Mouse (Mus musculus): ENCODE data around the gene Rmnd5a.
"Not testable (repeated sequence)": the region's sequence is repeated elsewhere in the genome, so short reads cannot be mapped to it uniquely, and the experiment has no call there.

The Rmnd5a gene

DNA sequence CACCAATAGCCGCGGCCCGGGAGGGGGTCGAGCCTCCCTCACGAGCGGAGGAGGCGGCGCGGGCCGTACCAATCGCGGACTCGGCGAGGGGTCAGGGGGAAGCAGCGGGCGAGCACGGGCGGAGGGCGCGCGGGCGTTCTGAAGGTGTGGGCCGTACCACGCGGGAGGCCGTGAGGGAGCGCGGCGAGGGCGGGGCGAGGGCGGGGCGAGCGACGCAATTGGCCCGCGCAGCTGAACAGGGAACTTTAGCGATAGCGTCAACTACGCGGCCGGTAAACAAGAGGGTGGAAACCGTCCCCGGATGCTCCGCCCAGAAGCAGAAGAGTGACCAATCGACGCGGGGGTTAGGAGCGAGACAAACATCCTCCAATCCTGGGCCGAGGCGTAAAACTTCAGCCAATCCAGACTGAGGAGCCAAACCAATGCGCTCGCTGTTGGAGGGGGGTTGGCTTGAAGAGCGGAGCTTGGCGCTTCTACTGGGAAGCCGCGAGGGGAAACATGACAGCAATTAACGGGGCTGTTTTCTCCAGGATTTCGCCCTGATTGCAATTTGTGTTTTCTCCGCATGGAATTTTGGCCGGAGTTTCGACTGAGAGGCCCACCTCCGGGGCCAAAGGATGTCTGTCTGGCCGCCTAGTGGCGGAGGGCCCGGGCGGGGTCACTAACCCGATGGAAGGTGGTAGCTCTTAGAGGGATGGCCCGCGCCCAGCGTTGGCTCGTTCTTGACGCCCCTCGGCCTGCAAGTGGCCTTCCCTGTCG is at the start of gene Rmnd5a:
Rmnd5a (minus strand) TSS at position 146 of the 759 bp plus-strand sequence.
- peak; percentile 99 for DNase-seq

DNA sequence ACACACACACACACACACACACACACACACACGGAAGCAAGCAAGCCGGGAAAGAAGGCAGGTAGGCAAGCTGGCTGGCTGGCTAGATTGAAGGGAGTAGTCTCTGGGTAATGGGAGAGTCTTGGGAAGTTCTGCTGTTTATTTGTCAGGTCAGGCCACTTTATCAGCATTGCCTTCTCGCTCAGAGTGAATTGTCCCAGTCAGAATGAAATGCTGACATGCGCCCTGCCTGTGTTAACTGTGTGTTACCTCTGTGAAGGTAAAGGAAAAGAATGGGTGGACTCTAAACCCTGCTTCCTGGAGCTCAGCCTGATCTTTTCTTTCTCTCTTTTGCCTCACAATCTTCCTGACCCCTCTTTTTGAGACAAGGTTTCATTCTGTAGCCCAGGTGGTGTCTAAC is 47.5 kb upstream of the Rmnd5a start:
- DNase-seq: no peak

DNA sequence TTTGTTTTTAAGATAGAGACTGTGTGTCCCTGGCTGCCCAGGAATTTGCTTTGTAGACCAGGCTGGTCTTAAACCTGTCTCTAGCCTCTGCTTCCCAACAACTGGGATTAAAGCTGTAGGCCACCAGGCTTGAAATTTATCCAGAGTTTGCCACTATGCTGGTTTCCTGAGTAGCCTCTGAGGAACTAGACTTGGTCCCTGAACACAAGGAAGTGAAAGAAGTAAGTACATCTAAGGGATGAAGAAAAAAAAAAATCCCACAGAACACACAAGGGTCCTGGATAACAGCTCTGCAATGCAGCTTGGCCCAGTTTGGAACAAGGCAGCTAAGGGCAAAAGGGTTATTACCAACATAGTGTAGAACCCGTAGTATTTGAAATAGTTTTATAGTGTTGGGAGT is 46.4 kb upstream of the Rmnd5a start:
- no peak for DNase-seq

DNA sequence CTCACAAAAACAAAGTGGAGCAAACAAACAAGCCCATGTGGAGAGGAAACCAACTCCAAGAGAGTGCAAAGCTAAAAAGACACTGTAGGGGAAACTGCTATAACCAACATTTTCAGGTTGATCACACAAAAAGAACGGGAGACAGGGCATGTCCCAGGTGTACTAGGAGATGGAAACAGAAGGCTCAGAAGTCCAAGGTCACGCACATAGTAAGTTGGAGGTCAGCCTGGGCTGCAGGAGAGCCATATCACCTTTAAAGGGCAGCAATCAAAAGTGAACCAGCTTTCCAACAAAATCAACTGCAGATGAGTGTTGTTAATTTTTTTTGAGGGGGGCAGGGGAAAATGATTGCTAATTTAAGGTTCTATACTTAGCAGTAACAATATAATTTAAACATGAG is 45.8 kb upstream of the Rmnd5a start:
- no peak for DNase-seq

DNA sequence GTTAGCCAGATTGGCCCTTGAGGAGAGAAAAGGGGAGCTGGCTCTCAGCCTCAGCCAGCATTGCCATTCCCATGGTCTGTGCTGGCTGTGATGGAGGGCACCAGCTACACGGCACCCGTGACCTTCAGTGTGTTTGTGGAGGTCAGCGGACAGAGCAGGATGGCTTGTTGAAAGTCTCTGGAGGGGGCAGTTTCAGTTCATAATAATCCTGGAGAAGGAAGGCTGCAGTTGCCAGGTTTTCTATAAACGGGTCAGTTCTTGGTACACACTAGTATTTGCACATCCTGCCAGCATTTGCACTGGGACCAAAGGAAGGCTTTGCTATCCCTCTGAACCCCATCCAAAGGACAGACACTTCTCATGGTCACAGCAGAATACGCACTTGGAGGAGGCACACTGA is 44.8 kb upstream of the Rmnd5a start:
- DNase-seq: no peak

DNA sequence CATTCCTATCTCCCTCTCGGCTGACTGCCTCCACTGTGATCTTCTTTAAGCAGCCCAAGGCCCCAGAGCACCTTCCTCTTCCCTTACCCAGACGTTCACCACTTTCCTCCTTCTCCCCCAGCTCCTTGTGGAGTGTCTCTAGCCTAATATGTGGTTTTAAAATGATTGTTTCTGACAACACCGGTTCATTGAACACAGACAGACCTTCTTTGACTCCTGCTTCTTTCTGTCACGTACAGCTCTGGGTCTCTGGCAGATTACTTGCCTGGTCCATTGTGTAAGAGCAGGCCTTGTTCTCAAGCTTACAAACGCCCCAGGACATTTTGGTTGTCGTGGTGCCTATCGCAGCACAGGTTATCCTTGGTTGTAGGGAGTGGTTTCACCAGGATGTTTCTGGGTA is 40.7 kb upstream of the Rmnd5a start:
- no peak for DNase-seq

DNA sequence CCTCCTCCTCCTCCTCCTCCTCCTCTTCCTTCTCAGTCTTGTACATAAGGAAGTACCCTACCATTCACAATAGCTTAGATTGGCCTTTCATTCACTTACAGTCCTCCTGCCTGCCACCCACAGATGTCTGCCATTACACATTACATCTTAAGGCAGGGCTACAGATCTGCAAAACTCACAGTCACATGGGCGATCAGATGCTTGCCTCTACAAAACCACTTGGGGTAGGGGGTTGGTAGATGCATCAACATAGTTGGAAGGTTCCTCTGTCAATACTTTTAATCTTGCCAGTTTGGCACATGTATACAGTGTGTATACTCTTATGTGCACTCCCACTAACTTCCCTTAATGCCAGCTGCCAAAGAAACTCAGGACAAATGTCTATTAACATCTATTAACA is 39.7 kb upstream of the Rmnd5a start:
- DNase-seq: no peak

DNA sequence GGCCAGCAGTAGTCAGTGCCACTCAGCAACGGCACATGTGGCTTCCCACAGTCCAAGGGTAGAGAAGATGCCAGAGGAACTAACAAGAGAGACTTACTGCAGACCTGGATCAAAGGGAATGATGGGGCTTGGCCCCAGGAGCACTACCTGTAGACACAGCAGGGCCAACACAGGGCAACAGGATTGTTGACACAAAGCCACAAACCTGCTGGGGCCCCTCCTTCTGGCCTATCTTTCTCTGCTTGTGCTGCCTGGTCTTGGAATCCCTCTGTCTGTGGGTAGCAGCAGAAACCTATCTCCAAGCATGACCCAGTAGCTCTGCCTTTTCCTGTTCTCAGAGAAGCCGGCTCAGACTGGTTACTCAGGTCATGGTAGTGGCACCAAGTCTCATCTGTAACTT is 39.2 kb upstream of the Rmnd5a start:
- not testable (repeated sequence) for DNase-seq

DNA sequence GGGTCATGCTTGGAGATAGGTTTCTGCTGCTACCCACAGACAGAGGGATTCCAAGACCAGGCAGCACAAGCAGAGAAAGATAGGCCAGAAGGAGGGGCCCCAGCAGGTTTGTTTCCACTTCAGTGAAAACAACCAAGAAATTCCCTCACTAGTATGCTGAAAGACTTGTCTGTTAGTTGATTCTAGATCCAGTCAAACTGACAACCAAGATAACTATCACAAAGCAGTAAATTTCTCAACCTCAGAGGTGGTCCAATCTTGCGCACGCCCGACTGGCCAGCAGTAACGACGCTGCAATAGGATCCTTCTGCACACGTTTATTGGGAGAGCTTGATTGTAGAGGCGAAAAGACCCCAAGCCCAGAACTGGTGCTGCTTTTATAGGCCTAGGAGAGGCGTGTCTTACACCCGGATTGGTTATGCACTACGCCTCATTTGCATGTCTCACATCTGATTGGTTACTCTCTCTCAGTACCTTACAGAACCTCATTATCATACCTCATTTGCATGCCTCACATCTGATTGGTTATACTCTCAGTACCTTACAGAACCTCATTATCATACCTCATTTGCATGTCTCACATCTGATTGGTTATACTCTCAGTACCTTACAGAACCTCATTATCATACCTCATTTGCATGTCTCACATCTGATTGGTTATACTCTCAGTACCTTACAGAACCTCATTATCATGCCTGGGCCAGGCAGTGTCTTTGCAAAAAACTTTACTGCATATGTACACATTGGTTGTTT is 38.6 kb upstream of the Rmnd5a start:
- not testable (repeated sequence) for DNase-seq

DNA sequence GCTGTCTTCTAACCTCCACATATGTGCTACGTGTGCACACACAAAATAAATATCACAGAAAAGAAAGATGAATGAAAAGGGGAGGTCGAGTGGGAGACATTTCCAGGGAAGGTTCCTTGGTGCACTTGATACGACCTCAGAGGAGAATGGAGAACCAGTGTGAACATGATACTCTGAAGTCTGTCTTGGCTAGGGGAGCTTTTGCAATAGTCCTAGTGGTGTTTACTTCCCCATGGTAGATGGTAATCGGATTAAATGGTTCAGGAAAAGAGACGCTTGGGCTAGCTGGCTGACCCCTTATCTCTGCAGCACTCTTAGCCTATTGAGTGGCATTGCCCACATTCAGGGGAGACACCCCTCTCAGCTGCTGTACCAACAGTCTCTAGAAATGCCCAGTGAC is 36.3 kb upstream of the Rmnd5a start:
- no peak for DNase-seq

DNA sequence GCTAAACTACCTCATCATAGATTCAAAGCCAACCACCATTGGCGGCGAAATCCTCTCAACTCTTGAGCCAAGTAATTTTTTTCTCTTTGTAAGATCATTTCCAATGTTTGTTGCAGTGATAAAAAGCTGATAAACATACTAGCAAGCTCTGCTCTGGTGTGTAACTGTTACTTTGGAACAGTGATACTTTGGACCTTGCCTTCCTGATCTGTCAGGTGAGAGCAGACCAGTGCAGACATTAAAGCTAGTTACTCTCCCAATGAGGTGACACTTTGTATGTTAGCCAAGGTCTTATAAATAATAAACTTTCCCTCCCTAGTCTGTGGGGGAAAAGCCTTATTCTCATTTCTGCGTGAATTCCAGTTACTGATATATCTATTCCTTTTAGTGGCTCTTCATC is 35.2 kb upstream of the Rmnd5a start:
- no peak for DNase-seq

DNA sequence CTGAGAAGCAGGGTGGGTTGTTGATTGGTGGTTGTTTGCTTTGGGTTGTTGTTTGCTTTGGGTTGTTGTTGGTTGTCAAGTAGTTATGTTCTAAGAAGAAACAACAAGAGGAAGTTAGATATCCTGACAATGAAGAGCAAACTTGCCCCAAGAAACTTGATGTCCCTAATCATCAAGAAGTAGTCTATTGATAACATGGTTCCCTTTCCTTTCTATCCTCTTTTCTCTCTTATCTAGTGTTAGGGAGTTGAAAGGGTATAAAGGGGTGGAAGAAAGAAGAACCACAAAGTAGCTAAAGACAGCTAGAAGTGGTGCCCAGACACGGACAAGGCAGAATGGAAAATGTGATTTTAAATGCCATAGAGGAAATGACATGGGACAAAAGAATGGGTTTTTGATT is 32.3 kb upstream of the Rmnd5a start:
- no peak for DNase-seq

DNA sequence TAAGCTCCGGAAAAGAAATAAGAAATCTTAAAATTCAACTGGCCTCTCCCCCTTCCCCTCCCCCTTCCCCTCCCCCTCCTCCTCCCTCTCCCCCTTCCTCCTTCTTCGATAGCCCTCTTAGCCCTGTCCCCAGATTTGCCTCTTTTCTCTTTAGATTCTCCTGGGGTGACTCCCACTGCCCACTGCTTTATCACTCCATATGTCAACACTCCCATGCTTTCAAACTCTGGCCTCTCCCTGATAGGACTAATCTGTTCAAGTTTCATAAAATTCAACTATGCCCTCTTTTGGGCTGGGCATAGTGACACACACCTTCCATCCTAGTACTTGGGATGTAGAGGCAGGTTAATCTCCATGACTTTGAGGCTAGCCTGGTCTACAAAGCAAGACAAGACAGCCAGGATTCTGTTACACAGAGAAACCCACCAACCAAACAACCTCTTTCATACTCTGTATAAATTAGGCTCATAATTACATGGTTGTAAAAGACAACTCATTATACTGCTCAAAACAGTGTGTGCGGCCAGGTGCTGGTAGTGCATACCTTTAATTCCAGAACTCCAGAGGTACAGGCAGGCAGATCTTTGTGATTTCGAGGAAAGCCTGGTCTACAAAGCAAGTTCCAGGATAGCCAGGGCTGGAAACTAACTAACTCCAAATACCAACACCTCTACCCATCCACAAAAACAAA is 31.5 kb upstream of the Rmnd5a start:
- no peak for DNase-seq

DNA sequence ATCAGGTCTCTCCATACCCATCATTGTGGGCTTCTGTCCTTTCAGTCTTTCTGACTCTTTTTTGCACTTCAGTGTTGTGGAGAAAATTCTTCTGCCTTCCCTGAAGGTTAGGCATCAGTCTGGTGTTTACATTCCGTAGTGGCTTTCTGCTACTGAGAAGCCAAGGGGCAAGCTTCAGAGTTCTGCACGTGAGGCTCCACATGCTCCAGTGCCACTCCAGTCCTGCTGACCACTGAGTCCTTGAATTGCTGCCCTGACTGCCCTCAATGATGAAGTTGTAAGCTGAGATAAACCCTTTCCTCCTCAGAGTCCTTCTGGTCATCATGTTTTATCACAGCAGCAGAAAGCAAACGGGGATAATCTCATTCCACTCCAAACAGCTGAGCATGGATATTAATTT is 28.9 kb upstream of the Rmnd5a start:
- DNase-seq: no peak

DNA sequence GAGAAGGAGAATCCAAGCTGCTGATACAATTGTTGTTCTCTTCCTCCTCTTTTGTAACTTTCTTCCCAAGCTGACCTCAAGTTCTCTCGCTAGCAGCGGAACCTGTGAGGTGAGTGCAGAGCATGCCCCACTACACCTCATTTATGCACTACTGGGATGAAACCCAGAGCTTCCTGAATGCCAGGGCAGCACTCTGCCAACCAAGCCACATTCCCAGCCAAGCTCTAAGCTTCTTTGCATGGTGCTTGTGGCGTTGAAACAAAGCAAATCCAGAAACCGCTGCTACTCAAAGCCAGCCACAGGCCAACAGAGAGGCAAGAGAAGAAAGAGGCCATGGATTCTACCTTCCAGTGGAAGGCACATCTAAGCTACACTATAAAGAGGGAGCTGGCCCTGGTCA is 27.3 kb upstream of the Rmnd5a start:
- DNase-seq: no peak

DNA sequence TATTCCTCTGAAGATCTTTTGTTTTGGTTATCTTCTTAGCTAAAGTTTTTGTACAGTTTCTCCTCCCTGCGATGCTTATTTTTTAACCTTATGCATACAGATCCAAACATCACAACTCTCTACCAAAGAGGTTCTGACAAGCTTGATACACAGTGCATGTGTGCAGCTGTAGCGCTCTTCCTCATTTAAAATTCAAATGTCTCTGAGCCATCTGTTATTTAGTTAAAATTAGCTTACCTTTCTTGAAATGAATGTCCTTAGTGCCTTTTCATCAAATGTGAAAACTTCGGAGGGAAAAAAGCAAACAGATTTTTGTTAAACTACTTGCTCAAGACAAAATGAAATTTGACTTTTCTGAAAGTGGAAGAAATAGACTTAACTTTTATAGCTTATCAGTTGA is 24.7 kb upstream of the Rmnd5a start:
- no peak for DNase-seq

DNA sequence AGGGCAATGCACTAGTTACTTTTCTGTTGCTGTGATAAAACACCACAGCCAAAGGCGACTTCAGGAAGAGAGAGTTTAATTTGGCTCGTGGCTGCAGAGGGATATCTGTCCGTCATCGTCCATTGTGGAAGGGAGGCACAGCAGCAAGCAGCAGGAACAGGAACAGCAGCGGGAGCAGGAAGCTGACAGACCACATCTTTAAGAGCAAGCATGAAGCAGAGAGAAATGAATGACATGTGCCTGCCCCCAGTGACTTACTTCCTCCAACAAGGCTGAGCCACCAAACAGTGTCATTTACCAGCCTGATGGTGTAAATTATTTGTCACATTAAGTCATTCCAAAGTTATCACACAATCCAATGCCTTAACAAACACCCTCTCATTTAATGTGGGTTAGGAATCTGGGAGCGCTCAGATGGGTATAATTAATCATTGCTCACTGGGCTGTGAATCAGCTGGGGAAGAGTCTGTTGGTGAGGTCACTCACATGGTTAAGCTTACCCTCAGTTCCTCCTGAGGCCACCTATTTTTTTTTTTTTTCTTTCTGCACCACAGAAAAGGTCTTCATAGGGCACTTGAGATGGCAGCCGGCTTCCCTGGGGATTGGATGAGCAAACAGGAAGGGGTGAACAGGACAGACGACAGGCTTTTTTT is 17.6 kb upstream of the Rmnd5a start:
- DNase-seq: no peak

DNA sequence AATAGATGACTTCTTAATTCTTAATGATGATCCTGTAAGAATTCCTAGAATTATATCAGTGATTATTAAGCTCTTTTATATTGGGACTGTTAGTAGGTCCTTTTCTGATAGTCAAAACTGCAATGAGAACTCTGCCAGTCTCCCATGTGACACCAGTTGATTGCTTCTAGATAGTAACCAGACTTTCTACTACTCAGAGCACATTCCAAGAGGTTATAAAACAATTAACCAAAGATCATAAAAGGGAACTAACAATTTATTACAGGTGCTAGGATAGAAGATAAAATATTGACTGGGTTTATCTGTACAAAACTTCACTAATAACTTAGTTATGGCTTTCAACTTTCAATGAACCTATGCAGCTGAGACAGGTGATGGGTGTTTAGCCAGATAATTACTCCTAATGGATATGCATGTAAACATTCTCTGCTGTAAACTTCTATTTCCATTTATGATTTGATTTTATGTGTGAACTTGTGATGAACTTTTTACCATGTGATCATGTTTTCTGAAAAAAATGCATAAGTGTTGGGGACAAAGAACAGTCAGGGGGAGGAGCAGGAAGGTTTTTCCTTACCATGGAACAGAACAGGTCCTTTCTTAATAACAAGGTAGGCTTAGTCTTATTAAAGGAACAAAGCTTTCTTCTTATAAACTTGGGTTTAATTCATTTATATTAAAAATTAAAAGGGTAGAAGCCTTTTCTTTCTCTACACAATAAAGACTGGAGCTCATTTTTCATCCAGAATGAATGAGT is 13.7 kb upstream of the Rmnd5a start:
- DNase-seq: not testable (repeated sequence)

DNA sequence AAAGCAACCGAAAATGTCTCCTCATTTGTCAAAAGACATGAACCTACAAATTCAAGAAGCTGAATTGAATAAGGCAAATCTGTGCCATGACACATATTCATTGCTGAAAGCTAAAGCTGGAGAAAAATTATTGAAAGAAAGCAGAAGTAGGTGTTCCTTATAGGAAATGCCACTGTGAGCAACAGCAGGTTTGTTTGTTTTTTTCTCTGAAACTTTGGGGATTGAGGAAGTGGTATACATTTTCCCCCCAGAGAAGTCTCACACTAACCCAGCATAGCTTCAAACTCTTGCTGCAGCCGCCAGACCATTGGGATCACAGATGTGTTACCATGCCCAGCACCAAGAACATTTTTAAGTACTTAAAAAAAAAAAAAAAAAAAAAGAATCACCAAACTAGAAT is 12.4 kb upstream of the Rmnd5a start:
- DNase-seq: no peak

DNA sequence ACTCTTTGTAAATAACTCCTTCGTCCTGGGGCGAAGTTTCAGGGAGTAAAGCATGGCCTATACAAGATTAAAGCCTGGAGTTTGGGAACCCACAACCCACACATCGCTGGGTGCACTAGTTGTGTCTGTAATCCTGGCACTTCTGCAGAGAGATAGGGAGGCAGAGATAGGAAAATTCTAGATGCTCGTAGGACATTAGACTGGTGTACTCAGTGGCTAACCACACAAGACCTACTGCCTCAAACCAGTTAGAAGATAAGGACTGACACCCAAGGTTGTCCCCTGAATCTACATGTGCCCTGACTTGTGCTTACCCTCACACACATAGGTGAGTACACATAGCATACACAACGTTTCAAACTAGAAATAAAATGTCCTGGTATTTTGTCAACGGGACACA is 5.1 kb upstream of the Rmnd5a start:
- DNase-seq: no peak

DNA sequence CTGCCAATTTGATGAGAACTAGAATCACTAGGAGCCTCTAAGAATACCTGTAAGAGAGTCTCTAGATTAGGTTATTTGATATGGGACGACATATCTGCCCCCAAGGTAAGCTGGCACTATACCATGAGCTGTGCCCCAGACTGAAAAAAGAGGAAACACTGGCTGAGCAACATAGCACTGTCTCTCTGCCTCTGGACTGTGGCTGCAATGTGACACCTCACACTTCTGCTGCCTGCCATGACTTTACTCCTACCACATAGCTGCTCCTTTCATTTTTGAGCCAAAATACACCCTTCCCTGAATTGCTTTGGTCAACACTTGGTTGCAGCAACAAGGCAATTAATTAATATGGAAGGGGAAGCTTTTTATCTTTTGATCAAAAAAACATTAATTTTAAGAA is 4.3 kb upstream of the Rmnd5a start:
- DNase-seq: no peak

DNA sequence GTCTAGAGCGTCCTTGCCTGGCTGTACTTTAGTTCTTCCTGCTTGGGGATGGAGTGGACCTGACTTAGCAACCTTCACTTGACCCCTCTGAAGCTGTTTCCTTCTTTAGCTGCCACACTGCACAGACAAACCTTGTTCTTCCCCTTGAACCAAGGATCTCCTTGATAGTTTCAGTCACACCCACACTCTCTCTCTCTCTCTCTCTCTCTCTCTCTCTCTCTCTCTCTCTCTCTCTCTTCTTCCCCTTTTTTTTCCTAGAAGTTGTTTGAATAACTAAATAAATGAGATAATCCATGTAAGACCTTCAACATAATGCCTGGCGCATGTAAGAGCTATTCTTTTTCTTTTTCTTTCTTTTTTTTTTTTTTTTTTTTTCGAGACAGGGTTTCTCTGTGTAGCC is 1.7 kb upstream of the Rmnd5a start:
- DNase-seq: no peak

DNA sequence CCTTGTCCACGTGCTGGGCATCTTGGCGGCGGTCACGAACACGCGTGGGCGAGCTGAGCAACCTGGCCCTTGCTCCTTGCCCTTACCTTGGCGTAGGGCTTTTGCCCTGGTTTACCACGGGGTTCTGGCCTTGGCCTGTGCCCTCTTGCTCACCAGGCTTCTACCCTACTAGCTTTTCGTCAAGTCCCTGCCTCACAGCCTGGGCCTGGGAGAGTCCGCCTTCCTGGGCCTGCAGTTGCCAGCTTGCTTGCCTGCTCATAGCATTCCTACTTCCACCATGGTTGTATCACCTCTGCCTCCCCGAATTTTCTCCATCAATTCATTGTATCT is 779 bp upstream of the Rmnd5a start:
- DNase-seq: no peak

Data from thymus, postnatal 4 days (tissue).